Mouse (Mus musculus): Measurements from ENCODE around the gene Ccl26.

Ccl26 gene

GRCm38 (mm10) chr5:135550910-135551309 lies 12.5 kb downstream of the Ccl26 start:
- no peak for TF ChIP-seq GATA4 (IDR thresholded peaks at IDR 0.05; ENCODE audit: insufficient replicate concordance, low read length)

- TF ChIP-seq GATA4 (IDR thresholded peaks at IDR 0.05; ENCODE audit: insufficient replicate concordance, low read length): no peak
Observed at GRCm38 (mm10) chr5:135547990-135548389, 15.4 kb downstream of the Ccl26 start.

GRCm38 (mm10) chr5:135544865-135545797 lies 18.2 kb downstream of the Ccl26 start, which contains the start of gene Hip1:
TSS of gene Hip1 (minus strand) at chr5:135545120.
- TF ChIP-seq GATA4 (IDR thresholded peaks at IDR 0.05; ENCODE audit: insufficient replicate concordance, low read length): no peak

GRCm38 (mm10) chr5:135544032-135544558 lies 19.3 kb downstream of the Ccl26 start:
- TF ChIP-seq GATA4 (IDR thresholded peaks at IDR 0.05; ENCODE audit: insufficient replicate concordance, low read length): no peak

GRCm38 (mm10) chr5:135537794-135538214 lies 25.6 kb downstream of the Ccl26 start:
- no peak for TF ChIP-seq GATA4 (IDR thresholded peaks at IDR 0.05; ENCODE audit: insufficient replicate concordance, low read length)

- no peak for TF ChIP-seq GATA4 (IDR thresholded peaks at IDR 0.05; ENCODE audit: insufficient replicate concordance, low read length)
Observed at GRCm38 (mm10) chr5:135537326-135537725, 26.0 kb downstream of the Ccl26 start.

GRCm38 (mm10) chr5:135535867-135536266 lies 27.5 kb downstream of the Ccl26 start:
- TF ChIP-seq GATA4 (IDR thresholded peaks at IDR 0.05; ENCODE audit: insufficient replicate concordance, low read length): no peak

GRCm38 (mm10) chr5:135533431-135533830 lies 29.9 kb downstream of the Ccl26 start:
- no peak for TF ChIP-seq GATA4 (IDR thresholded peaks at IDR 0.05; ENCODE audit: insufficient replicate concordance, low read length)

GRCm38 (mm10) chr5:135531306-135531845 lies 32.0 kb downstream of the Ccl26 start:
- TF ChIP-seq GATA4 (IDR thresholded peaks at IDR 0.05; ENCODE audit: insufficient replicate concordance, low read length): no peak

GRCm38 (mm10) chr5:135529964-135530363 lies 33.4 kb downstream of the Ccl26 start:
- no peak for TF ChIP-seq GATA4 (IDR thresholded peaks at IDR 0.05; ENCODE audit: insufficient replicate concordance, low read length)

GRCm38 (mm10) chr5:135529310-135529709 lies 34.1 kb downstream of the Ccl26 start:
- no peak for TF ChIP-seq GATA4 (IDR thresholded peaks at IDR 0.05; ENCODE audit: insufficient replicate concordance, low read length)

- TF ChIP-seq GATA4 (IDR thresholded peaks at IDR 0.05; ENCODE audit: insufficient replicate concordance, low read length): no peak
Observed at GRCm38 (mm10) chr5:135527986-135528385, 35.4 kb downstream of the Ccl26 start.

- no peak for TF ChIP-seq GATA4 (IDR thresholded peaks at IDR 0.05; ENCODE audit: insufficient replicate concordance, low read length)
Observed at GRCm38 (mm10) chr5:135524660-135525560, 38.5 kb downstream of the Ccl26 start.

- no peak for TF ChIP-seq GATA4 (IDR thresholded peaks at IDR 0.05; ENCODE audit: insufficient replicate concordance, low read length)
Observed at GRCm38 (mm10) chr5:135524087-135524486, 39.3 kb downstream of the Ccl26 start.

GRCm38 (mm10) chr5:135522111-135522722 lies 41.2 kb downstream of the Ccl26 start:
- no peak for TF ChIP-seq GATA4 (IDR thresholded peaks at IDR 0.05; ENCODE audit: insufficient replicate concordance, low read length)
